Mouse (Mus musculus) cerebellum, postnatal 4 days (tissue): Measurements from ENCODE around the gene Clrn3.
A peak's percentile ranks its signal among the peaks of the same experiment; 100 is the strongest.
"Not testable (repeated sequence)": the region's sequence is repeated elsewhere in the genome, so short reads cannot be mapped to it uniquely, and the experiment has no call there.

Source experiments
- DNase-seq, 2 experiments: peaks; one replicate each; pipeline ENCODE4 v3.0.0; 2022; ENCODE audit warnings: low spot score in 2 of 2, mixed read lengths in 1 of 2

Clrn3 gene

GRCm38 (mm10) chr7:135535908-135536307 is 7.5 kb upstream of the Clrn3 start:
- no peak for DNase-seq

GRCm38 (mm10) chr7:135534548-135535189 is 6.2 kb upstream of the Clrn3 start:
- no peak for DNase-seq

- no peak for DNase-seq
These were observed 614 bp upstream of the Clrn3 start for GRCm38 (mm10) chr7:135529068-135529467.

DNA sequence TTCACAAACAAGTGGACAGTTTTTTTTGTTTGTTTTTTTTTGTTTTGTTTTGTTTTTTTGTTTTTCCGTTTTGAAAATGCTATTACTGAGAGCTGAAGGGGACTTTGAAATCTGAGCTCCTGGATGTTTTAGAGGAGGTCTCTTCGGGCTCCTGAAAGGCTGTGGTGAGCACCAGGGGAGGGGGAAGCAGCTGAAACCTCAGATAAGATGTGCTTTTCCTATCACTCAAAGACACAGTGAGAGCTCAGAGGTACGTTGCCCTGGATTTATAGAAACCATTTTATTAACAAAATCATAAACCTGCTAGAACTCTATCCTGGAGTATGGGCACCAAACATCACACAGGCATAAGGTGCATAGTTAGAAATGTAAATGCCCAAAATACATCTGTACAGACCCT is 1.3 kb downstream of the Clrn3 start:
- no peak for DNase-seq

DNA sequence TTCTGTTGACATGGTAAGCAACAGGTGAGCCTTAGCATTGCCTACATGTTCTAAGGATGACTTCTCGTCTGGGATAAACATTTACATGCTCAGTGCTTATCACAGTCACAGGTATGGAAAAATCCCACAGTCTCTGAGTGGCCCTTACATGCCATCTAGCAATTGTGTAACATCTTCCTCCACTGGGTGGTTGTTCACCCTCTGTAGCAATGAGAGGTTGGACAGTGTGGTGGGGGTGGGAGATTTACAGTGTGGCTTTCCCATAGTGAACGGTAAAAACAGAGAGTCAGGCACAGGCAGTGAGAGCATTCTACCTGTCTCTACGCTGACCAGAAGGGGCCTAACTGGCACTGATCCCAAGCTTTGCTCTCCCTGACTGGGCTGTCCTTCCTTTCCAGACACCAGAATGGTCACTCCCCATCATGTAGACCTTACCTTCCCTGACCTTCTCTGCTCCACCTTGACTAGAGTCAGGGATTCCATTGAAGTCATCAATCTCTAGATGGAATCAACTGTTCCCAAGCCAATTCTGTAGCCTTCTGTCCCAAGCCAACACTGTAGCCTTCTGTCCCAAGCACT is 1.8 kb downstream of the Clrn3 start:
- DNase-seq, result no peak

DNA sequence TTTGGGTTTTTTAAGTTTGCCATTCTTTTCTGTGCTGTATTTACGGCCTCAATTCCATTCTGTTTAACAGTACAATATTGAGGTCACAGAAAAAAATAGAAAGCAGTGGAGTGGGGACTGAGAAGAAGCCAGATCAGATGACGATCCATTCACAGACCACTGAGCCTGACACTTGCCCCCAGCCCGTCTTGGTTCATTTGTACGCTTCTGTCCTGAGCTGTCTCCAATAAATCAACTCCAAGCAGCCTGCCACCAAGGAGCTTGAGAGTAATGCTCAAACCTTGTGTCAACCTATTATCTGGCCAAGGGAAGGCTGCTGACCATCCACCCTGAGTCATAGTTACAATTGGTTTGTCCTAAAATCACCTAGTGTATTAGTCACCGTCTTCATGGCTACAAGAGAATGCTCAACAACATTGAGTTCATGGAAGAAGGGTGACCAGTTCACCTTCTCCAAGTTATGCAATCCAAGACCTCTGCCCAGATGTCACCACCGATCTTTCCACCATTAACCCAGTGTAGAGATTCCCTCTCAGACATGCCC is 4.0 kb downstream of the Clrn3 start:
- DNase-seq, result no peak

GRCm38 (mm10) chr7:135523981-135524380 is 4.5 kb downstream of the Clrn3 start:
- DNase-seq, result no peak

- DNase-seq, result no peak
These were observed 6.5 kb downstream of the Clrn3 start for GRCm38 (mm10) chr7:135521755-135522512.

- DNase-seq, result no peak
These were observed 8.2 kb downstream of the Clrn3 start for GRCm38 (mm10) chr7:135520241-135520640.

DNA sequence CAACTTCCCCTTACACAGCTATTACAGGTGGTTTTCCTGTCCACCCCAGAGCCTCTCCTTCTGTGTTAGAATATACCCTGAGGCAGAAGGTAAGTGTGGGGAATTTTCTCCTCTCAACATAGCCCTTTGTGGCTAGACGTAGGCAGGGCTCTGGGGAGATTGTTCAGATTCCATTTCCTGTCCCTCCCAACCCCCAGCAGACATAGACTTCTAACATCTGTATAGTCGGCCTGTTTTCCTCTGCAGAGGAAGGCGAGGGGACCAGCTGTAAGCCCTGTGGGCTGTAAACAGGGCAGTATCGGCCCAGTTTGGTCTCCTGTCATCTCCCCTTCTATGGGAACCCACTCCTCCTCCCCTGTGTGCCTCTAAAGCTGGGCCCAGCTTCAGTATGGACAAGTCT is 11.3 kb downstream of the Clrn3 start:
- DNase-seq, result no peak

DNA sequence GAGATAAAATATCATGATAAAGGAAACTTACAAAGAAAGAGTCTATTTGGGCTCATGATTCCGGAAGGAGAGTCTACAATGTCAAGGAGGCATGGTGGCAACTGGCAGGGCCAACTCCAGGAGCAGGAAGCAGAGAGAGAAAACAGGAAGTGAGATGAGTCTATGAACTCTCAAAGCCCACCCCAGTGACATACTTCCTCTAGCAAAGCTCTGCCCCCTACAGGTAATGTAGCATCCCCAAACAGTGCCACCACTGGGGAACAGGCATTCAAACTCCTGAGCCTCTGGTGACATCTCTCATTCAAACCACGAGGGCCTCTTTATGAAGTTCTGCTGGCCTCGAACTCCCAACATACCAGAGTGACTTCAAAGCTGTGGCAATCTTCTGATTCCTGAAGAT is 16.7 kb downstream of the Clrn3 start:
- no peak for DNase-seq

- DNase-seq, result no peak
These were observed 18.0 kb downstream of the Clrn3 start for GRCm38 (mm10) chr7:135510431-135510830.

DNA sequence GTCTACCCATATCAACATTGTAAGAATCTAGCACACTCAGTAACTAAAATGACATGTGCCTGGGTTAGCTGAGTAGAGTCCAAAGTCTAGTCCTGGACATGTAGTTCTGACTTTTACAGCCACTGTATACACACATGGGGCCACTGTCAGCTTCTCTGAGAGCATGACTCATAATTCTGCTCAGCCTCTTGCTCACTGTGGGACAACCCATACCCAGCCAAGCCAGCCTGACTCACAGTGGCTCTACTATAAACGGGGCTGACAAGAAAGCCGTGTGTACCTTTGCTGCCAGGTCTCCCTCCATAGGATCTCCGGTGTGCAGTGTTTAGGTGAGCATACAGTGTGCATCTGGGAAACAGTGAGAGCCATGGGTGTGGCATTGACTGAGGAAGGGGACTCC is 19.2 kb downstream of the Clrn3 start:
- no peak for DNase-seq

DNA sequence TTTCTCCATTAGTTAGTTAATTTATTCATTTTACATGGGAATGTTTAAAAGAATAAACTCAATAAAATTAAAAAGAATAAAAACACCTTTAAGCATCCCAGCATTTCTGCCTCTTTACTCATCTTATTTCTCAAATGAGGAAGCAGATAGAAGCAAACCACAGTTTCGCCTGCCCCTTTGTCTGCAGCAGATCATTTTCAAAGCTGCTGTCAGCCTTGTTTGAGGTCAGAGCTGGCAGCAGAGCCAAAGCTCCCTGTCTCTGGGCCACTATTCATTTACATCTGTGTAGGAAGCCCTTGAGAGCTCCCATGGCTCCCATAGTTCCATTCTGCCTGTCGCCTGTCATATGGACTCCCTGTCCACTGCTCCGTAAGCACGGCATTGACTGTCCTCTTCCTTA is 19.9 kb downstream of the Clrn3 start:
- no peak for DNase-seq

DNA sequence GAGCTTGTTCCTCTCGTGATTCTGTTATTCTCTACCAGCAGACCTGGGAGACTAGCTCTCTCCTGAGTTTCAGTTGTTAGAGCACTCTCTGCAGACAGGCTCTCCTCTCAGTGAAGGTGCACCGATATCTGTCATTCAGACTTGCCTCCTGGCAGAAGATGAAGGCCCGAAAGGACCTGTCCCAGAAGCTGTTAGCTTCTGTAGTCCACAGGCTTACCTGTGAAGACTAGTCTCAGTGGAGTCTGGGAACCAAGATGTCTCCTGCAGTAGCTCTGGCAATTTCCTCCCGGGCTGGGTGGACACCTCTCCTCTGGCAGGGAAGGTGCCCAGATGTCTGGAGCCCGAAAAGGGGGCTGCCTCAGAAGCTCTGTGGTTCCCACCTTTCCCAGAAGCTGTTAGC is 21.9 kb downstream of the Clrn3 start:
- not testable (repeated sequence) for DNase-seq

DNA sequence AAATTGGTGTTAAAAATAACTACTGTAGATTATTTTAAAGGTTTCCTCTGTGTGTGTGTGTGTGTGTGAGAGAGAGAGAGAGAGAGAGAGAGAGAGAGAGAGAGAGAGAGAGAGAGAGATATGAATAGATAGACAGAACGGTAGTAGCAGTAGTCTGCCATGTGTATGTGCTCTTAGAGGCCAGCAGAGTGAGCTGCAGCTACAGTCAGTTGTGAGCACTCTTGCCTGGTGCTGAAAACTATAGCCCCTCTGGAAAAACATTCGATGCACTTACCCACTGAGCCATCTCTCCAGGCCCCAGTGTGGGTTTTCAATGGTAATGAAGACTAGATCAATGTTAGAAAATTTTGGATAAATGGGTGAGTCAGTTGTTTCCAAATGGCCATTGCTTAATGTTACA is 29.1 kb downstream of the Clrn3 start:
- DNase-seq, result no peak

- DNase-seq, result no peak
These were observed 29.8 kb downstream of the Clrn3 start for GRCm38 (mm10) chr7:135498565-135499186.

- DNase-seq, result no peak
These were observed 33.2 kb downstream of the Clrn3 start for GRCm38 (mm10) chr7:135495303-135495702.

DNA sequence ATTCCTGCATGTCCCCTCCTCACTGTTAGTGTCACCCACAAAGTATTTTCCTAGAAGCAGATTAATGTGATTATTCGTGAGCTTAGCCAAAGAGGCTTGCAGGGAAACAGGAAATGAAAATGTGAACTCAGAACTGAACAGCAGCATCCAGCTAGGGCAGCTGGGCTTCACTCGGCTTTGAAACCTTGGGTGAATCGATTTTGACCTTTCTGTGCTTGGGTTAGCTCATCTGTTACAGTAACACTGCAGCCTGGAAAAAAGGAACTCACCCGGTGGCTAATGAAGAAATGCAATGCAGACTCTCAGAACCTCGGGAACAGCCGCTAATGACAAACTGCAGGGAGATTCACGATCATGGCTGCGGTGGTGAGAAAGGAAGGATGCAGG is 38.0 kb downstream of the Clrn3 start:
- DNase-seq, result no peak

DNA sequence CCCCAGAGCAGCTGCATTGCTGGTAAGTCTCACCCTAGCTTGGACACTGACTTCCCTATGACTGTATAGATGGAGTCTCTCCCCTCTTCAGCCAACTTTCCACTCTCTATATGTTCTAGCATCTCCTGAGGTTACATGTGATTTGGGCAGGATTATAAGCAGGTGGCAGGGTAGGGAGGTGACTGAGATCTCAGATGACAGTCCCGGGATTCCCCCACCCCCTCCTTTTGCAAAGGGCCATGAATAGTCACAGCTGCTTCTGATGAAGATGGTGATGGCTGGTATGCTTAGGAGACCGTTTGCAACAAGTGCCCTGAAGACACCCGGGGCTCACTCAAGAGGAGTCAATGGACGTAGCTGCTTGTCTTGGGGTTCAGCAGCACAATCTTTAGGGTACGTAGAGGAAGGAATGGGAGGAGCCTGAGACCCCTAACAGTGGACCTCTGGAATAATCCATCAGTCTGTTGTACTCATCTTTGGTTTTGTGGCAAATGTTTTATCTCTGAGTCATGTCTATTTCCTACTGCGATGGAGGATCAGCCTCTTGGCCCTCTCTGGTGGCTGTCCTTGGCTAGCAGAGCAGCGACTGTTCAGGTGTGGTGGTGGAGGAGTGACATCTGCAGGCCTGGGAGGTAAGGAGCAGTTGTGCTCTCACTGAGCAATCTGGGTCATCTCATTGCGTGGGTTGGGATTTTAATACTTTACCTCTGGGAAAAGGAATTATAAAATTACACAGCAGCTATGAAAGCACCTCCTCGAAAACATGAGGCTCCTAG is 38.5 kb downstream of the Clrn3 start:
- no peak for DNase-seq

GRCm38 (mm10) chr7:135488214-135488810 is 40.1 kb downstream of the Clrn3 start:
- peak in 1 of 2 experiments; percentile 55 for DNase-seq
